Mouse (Mus musculus) liver, adult 2 months (tissue): ENCODE results near the gene Exosc1.

Experiments used
- CTCF ChIP-seq: fragments of 200-500 bp; IDR thresholded peaks from 2 replicates; pipeline ENCODE4 v1.5.1; 2011; ENCODE audit warnings: low read depth, low read length, control low read depth
- POLR2A ChIP-seq: fragments of 200-500 bp; IDR thresholded peaks from 2 replicates; pipeline ENCODE4 v1.6.1; 2011; ENCODE audit warnings: low read length, control low read depth; ENCODE audit not compliant: insufficient read depth; ENCODE audit errors: extremely low read depth

DNA sequence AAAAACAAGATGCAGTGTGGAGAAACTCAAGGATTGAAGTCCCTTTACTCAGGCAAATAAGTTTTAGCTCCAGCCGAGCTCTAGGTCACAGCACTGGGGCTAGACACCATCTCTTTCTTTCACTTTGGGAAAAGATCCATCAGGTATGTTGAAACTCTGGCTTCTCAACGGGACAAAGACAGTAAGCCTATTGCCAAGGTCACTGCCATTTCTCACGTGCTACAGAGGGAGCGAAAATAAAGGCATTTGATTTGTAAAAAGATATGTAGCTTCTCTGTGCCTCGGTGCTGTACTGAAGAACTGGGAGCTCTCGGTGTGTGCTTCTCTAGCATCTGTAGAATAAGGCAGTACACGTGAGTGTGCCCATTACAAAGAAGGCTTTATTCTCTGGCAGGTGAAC is 10.6 kb upstream of the Exosc1 start:
- TF ChIP-seq CTCF, result no peak
- TF ChIP-seq POLR2A, result no peak
